Mouse (Mus musculus): ENCODE data around the gene Rufy3. TPM values are rescaled to one million over a fixed set of nuclear protein-coding genes. Genes with fewer than 3 reads are reported as not detected.

Gene Rufy3
- total and polyA plus RNA-seq, 2 experiments from 2014 or later = 7.3 to 12.7 TPM

- peaks cover 7% of the 10 kb centered on the region; the same call in 1 of the 2 replicates for H3K4me1 ChIP-seq (ENCODE audit: control insufficient read depth, insufficient read depth)
- WGBS = 91% methylated on average over 7 of the region's 7 CpGs
- no peaks in the 10 kb centered on the region for H3K27me3 ChIP-seq (ENCODE audit: control insufficient read depth, insufficient read depth, low read length)
- no peaks in the 10 kb centered on the region for H3K9me3 ChIP-seq (replicated peaks; ENCODE audit: control insufficient read depth, low read length)
- no peak overlapping the region for H3K27ac ChIP-seq (ENCODE audit: low read depth)
- DNase-seq (ENCODE audit: low spot score) (no peak), ATAC-seq (ENCODE audit: insufficient read depth, low read depth) (no peak)
- no peak overlapping the region for H3K4me3 ChIP-seq (ENCODE audit: low read depth, low read length)
- no peak overlapping the region for H3K4me2 ChIP-seq (ENCODE audit: low read depth, low read length)
- H3K9ac ChIP-seq (replicated peaks; ENCODE audit: low read depth, low read length) = no peak overlapping the region
- no peaks in the 10 kb centered on the region for H3K36me3 ChIP-seq (replicated peaks; ENCODE audit: control insufficient read depth, insufficient read depth, low read length)
- TF ChIP-seq EP300 (IDR thresholded peaks at IDR 0.05; ENCODE audit: low read depth) (no peak), CTCF (IDR thresholded peaks at IDR 0.05; ENCODE audit: low read depth) (no peak)
These were observed 40.0 kb downstream of the Rufy3 start for GRCm38 (mm10) chr5:88604641-88605358.

GRCm38 (mm10) chr5:88614129-88614528, 49.3 kb downstream of the Rufy3 start:
- no peaks in the 10 kb centered on the region for H3K4me1 ChIP-seq (ENCODE audit: control insufficient read depth, insufficient read depth)
- WGBS = 90% methylated on average over 1 of the region's 1 CpGs
- no peak overlapping the region for H3K4me3 ChIP-seq (ENCODE audit: low read depth, low read length)
- no peak for ATAC-seq (ENCODE audit: insufficient read depth, low read depth)
- no peak overlapping the region for H3K9ac ChIP-seq (replicated peaks; ENCODE audit: low read depth, low read length)
- peaks cover 26% of the 10 kb centered on the region for H3K36me3 ChIP-seq (replicated peaks; ENCODE audit: control insufficient read depth, insufficient read depth, low read length)
- no peak overlapping the region for H3K27ac ChIP-seq (ENCODE audit: low read depth)
- TF ChIP-seq EP300 (IDR thresholded peaks at IDR 0.05; ENCODE audit: low read depth) (no peak), CTCF (IDR thresholded peaks at IDR 0.05; ENCODE audit: low read depth) (no peak)
- H3K27me3 ChIP-seq (ENCODE audit: control insufficient read depth, insufficient read depth, low read length) = no peaks in the 10 kb centered on the region
- H3K9me3 ChIP-seq (replicated peaks; ENCODE audit: control insufficient read depth, low read length) = no peaks in the 10 kb centered on the region
- no peak overlapping the region for H3K4me2 ChIP-seq (ENCODE audit: low read depth, low read length)
- DNase-seq (ENCODE audit: low spot score) = no peak

- ATAC-seq (ENCODE audit: insufficient read depth, low read depth) (no peak), DNase-seq (ENCODE audit: low spot score) (no peak)
- TF ChIP-seq CTCF (IDR thresholded peaks at IDR 0.05; ENCODE audit: low read depth) (no peak), EP300 (IDR thresholded peaks at IDR 0.05; ENCODE audit: low read depth) (no peak)
- H3K4me3 ChIP-seq (ENCODE audit: low read depth, low read length) = no peak overlapping the region
- H3K9ac ChIP-seq (replicated peaks; ENCODE audit: low read depth, low read length) = no peak overlapping the region
- H3K9me3 ChIP-seq (replicated peaks; ENCODE audit: control insufficient read depth, low read length) = no peaks in the 10 kb centered on the region
- peaks cover 38% of the 10 kb centered on the region for H3K36me3 ChIP-seq (replicated peaks; ENCODE audit: control insufficient read depth, insufficient read depth, low read length)
- no peaks in the 10 kb centered on the region for H3K27me3 ChIP-seq (ENCODE audit: control insufficient read depth, insufficient read depth, low read length)
- no peak overlapping the region for H3K27ac ChIP-seq (ENCODE audit: low read depth)
- WGBS = 84% methylated on average over 4 of the region's 4 CpGs
- no peak overlapping the region for H3K4me2 ChIP-seq (ENCODE audit: low read depth, low read length)
- no peaks in the 10 kb centered on the region for H3K4me1 ChIP-seq (ENCODE audit: control insufficient read depth, insufficient read depth)
These were observed 52.1 kb downstream of the Rufy3 start for GRCm38 (mm10) chr5:88616988-88617387.

- Histone ChIP-seq H3K9me3 (replicated peaks; ENCODE audit: control insufficient read depth, low read length) (no peaks in the 10 kb centered on the region), H3K4me2 (ENCODE audit: low read depth, low read length) (no peak overlapping the region), H3K27ac (ENCODE audit: low read depth) (no peak overlapping the region), H3K4me1 (ENCODE audit: control insufficient read depth, insufficient read depth) (no peaks in the 10 kb centered on the region), H3K36me3 (replicated peaks; ENCODE audit: control insufficient read depth, insufficient read depth, low read length) (peaks cover 20% of the 10 kb centered on the region), H3K27me3 (ENCODE audit: control insufficient read depth, insufficient read depth, low read length) (no peaks in the 10 kb centered on the region), H3K4me3 (ENCODE audit: low read depth, low read length) (no peak overlapping the region), H3K9ac (replicated peaks; ENCODE audit: low read depth, low read length) (no peak overlapping the region)
- ATAC-seq (ENCODE audit: insufficient read depth, low read depth) = no peak
- WGBS = 82% methylated on average over 4 of the region's 4 CpGs
- no peak for DNase-seq (ENCODE audit: low spot score)
- TF ChIP-seq EP300 (IDR thresholded peaks at IDR 0.05; ENCODE audit: low read depth) = no peak
- no peak for TF ChIP-seq CTCF (IDR thresholded peaks at IDR 0.05; ENCODE audit: low read depth)
These were observed 62.7 kb downstream of the Rufy3 start for GRCm38 (mm10) chr5:88627545-88627944.

GRCm38 (mm10) chr5:88629125-88629524, 64.3 kb downstream of the Rufy3 start:
- H3K9ac ChIP-seq (replicated peaks; ENCODE audit: low read depth, low read length) = no peak overlapping the region
- H3K9me3 ChIP-seq (replicated peaks; ENCODE audit: control insufficient read depth, low read length) = no peaks in the 10 kb centered on the region
- TF ChIP-seq EP300 (IDR thresholded peaks at IDR 0.05; ENCODE audit: low read depth) (no peak), CTCF (IDR thresholded peaks at IDR 0.05; ENCODE audit: low read depth) (no peak)
- no peak for DNase-seq (ENCODE audit: low spot score)
- WGBS = 87% methylated on average over 11 of the region's 11 CpGs
- H3K36me3 ChIP-seq (replicated peaks; ENCODE audit: control insufficient read depth, insufficient read depth, low read length) = peaks cover 25% of the 10 kb centered on the region
- H3K4me2 ChIP-seq (ENCODE audit: low read depth, low read length) = no peak overlapping the region
- no peak overlapping the region for H3K27ac ChIP-seq (ENCODE audit: low read depth)
- H3K4me3 ChIP-seq (ENCODE audit: low read depth, low read length) = no peak overlapping the region
- no peaks in the 10 kb centered on the region for H3K27me3 ChIP-seq (ENCODE audit: control insufficient read depth, insufficient read depth, low read length)
- no peak for ATAC-seq (ENCODE audit: insufficient read depth, low read depth)
- H3K4me1 ChIP-seq (ENCODE audit: control insufficient read depth, insufficient read depth) = no peaks in the 10 kb centered on the region

GRCm38 (mm10) chr5:88629987-88630386, 65.1 kb downstream of the Rufy3 start:
- no peaks in the 10 kb centered on the region for H3K27me3 ChIP-seq (ENCODE audit: control insufficient read depth, insufficient read depth, low read length)
- no peak overlapping the region for H3K27ac ChIP-seq (ENCODE audit: low read depth)
- H3K9ac ChIP-seq (replicated peaks; ENCODE audit: low read depth, low read length) = no peak overlapping the region
- peaks cover 26% of the 10 kb centered on the region for H3K36me3 ChIP-seq (replicated peaks; ENCODE audit: control insufficient read depth, insufficient read depth, low read length)
- H3K9me3 ChIP-seq (replicated peaks; ENCODE audit: control insufficient read depth, low read length) = no peaks in the 10 kb centered on the region
- no peak overlapping the region for H3K4me3 ChIP-seq (ENCODE audit: low read depth, low read length)
- DNase-seq (ENCODE audit: low spot score) (no peak), ATAC-seq (ENCODE audit: insufficient read depth, low read depth) (no peak)
- no peaks in the 10 kb centered on the region for H3K4me1 ChIP-seq (ENCODE audit: control insufficient read depth, insufficient read depth)
- 81% methylated on average over 8 of the region's 8 CpGs for WGBS
- no peak overlapping the region for H3K4me2 ChIP-seq (ENCODE audit: low read depth, low read length)
- no peak for TF ChIP-seq EP300 (IDR thresholded peaks at IDR 0.05; ENCODE audit: low read depth)
- TF ChIP-seq CTCF (IDR thresholded peaks at IDR 0.05; ENCODE audit: low read depth) = no peak
